Mouse (Mus musculus) embryo, embryonic 9.5 days (tissue): ENCODE results near the gene Ppm1l.

Source experiments
- DNase-seq: peaks from one replicate; pipeline ENCODE4 v3.0.0-alpha.2; 2017; ENCODE audit errors: extremely low spot score

Gene Ppm1l

DNA sequence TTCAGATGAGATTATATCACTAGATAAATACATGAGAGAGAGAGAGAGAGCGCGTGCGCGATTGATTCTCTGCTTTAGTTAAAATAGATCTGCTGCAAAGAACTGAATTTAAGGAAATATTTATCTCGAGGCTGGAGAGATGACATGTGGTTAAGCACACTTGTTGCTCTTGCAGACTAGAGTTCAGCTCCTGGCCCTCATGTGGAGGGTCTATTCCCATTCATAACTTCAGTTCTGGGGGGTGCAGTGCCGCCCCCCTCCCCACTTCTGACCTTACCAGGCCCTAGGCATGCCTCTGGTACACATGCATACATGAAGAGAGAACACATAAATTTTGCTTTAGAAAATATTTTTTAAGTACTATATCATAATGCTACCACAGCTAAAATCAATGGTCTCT lies 280.6 kb downstream of the Ppm1l start:
- DNase-seq, result no peak

DNA sequence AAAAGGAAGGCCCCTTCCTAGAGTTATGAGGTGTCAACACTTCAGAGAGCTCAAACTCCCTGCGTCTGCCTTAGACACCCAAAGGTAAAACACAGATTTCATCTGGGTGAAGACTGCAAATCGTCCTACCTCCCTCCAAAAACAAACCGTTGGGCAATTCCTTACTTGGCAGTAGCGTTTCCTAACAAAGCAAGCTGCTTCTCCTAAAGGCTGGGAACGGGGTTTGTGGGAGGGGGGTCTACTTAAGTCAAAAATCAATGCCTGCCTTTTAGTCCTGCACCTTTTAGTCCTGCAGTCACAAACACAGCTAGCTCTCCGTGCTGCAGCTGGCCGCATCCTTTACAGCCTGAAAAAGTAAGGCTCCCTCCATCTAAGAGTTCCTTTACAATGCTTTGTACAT lies 281.2 kb downstream of the Ppm1l start:
- peak; percentile 33 for DNase-seq

DNA sequence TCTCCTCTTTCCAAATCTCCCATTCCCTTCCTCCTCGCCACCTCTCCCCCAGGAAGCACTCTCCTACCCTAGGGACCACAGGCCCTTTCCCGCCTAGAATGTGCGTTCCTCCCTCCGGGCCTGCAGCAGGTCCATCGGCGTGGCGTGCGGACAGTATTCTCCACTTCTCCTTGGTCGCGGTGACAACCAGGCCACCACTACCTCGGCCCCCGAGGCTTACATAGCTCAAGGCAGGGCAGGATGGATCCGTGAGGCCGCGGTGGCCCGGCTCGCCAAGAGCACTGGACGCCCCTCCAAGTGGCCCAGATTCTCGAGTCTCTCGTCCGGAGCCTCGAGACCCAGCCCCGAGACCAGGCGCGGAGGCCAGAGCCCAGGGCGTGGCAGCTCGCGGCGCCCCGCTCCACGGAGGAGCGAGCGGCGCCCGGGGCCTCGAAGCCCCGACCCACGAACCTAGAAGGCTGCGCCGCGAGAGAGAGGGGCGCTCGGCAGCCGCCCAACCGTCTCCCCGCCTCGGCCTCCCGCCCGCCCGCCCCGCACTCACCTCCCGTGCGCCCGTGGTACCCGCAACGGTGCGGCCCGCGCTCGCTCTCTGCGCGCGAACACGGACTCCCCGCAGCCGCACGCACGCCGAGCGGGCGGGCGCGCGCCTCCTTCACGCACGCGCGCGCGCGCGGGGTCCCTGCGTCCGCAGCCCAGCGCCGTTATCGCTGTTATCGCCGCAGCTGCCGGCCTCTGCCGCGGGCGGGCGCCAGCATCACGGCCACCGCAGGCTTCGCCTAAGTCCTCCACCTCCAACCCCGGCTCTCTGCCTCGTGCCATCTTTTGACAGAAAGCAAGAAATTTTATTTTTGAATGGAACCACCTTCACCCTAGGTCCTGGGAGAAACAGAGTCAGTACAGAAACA lies 281.9 kb downstream of the Ppm1l start, which contains the start of gene B3galnt1:
B3galnt1 (minus strand) TSS at position 700 of the 905 bp plus-strand sequence.
- DNase-seq, result peak; percentile 69

DNA sequence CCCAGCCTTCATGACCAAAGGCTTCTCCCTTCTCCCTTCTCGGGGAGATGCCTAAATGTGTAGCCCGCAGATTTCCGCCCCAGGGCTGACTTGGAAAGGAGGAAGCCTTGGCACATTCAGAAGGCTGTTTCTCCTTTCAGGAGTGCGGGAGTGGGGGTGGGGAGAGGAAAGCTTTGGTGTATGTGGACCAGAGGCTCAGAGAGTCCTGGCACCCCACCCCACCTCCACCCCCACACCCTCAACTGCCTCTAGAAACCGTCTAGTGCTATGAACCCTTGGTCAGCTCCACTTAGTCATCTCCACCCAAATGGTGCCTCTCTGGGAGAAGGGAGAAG lies 282.5 kb downstream of the Ppm1l start:
- DNase-seq, result no peak

DNA sequence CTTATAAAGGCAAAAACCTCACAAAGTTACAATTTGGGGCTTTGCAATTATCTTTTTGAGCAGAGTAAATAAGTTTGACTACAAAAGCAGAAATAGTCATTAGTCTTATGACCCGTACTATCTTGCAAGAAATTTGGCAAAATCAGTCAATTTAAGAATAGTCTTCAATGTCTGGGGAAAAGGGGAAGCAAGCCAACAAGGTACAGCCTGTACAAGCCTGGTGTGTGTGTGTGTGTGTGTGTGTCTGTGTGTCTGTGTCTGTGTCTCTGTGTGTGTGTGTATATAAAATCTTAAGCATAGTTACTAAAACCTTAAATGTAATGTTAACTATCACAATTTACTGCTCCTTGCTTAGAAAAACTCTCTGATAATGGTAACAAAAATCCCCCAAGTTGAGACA lies 290.3 kb downstream of the Ppm1l start:
- DNase-seq, result no peak

DNA sequence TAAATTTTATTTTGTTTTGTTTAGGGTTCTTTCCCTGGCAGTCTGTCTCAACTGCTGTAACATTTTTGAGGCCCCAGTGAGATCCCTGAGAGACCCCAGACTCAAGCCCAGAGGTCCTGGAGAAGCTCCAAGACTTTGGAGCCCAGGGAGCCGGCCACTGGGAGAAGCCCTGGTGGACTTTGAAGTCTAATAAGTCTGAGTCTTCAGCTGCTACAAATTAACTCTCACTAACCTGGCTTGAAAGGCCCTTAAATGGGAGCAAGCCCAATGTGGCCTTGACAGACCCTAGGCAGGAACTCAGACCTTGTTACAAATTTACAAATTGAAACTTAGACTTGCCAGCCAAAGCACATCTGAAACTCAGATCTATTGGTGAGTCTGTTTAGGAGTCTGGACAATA lies 290.8 kb downstream of the Ppm1l start:
- no peak for DNase-seq

DNA sequence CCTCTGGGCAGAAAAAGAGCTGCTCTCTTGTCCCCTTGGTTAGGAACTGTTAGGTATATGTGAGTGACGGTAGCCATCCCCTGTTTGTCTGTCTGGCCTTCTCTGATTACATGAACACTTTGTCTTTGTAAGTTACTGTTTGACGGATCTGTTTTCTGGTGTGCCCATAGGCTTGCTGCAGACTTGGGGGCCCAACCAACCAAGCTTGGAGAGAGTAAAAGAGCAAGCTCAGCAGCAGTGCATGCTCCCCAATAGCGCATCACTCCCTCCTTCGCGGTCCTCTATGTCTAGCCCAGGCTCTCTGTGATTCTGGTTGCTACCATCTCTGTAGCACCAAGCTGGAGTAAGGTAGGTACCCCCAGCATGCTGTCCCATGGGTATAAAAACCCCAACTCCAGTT lies 291.2 kb downstream of the Ppm1l start:
- DNase-seq, result no peak
